Mouse (Mus musculus) ES-Bruce4 (cell line): ENCODE measurements around the gene Col18a1.

Source experiments
- CTCF ChIP-seq: IDR thresholded peaks from one replicate; pipeline ENCODE4 v1.8.1; 2011; ENCODE audit warnings: low read depth, low read length
- POLR2A ChIP-seq: IDR thresholded peaks from one replicate; pipeline ENCODE4 v1.8.1; 2011; ENCODE audit warnings: low read length; ENCODE audit not compliant: insufficient read depth

GRCm38 (mm10) chr10:77068469-77068868 lies 97.9 kb downstream of the Col18a1 start:
- TF ChIP-seq CTCF (no peak), POLR2A (no peak)
